Mouse (Mus musculus): ENCODE results near the gene Cfdp1. TPM values are rescaled to one million over a fixed set of nuclear protein-coding genes. Genes with fewer than 3 reads are reported as not detected.

The Cfdp1 gene
- polyA plus RNA-seq, 1 experiment from 2014 or later, result 177 TPM

- WGBS, result under 1% methylated on average over 38 of the region's 39 CpGs
- peaks cover 65% of the 10 kb centered on the region for H3K4me1 ChIP-seq (ENCODE audit: control insufficient read depth, insufficient read depth, low read length)
- no peaks in the 10 kb centered on the region for H3K9me3 ChIP-seq (ENCODE audit: control insufficient read depth, low read length)
- H3K4me2 ChIP-seq (ENCODE audit: low read depth, low read length), result peak overlapping the region; percentile 79
- no peaks in the 10 kb centered on the region for H3K27me3 ChIP-seq (ENCODE audit: control insufficient read depth, insufficient read depth, low read length)
- H3K4me3 ChIP-seq (ENCODE audit: low read depth, low read length), result peak overlapping the region; percentile 71
- no peaks in the 10 kb centered on the region for H3K36me3 ChIP-seq (ENCODE audit: control insufficient read depth, insufficient read depth, low read length)
- peak overlapping the region; percentile 70 for H3K27ac ChIP-seq (ENCODE audit: low read depth, low read length)
- peak overlapping the region; percentile 92 for H3K9ac ChIP-seq (replicated peaks; ENCODE audit: low read depth, low read length)
- ATAC-seq (ENCODE audit: low read depth), result peak; percentile 21; the same call in 1 of the 2 replicates
Observed at GRCm38 (mm10) chr8:111731231-111731977, 122.7 kb downstream of the Cfdp1 start.

GRCm38 (mm10) chr8:111729233-111730170 is 124.6 kb downstream of the Cfdp1 start:
- Histone ChIP-seq H3K9ac (replicated peaks; ENCODE audit: low read depth, low read length) (no peak overlapping the region; the same call in 1 of the 2 replicates), H3K4me1 (ENCODE audit: control insufficient read depth, insufficient read depth, low read length) (peaks cover 50% of the 10 kb centered on the region), H3K4me3 (ENCODE audit: low read depth, low read length) (no peak overlapping the region), H3K36me3 (ENCODE audit: control insufficient read depth, insufficient read depth, low read length) (no peaks in the 10 kb centered on the region), H3K27me3 (ENCODE audit: control insufficient read depth, insufficient read depth, low read length) (no peaks in the 10 kb centered on the region), H3K27ac (ENCODE audit: low read depth, low read length) (no peak overlapping the region), H3K4me2 (ENCODE audit: low read depth, low read length) (no peak overlapping the region), H3K9me3 (ENCODE audit: control insufficient read depth, low read length) (no peaks in the 10 kb centered on the region)
- 65% methylated on average over 7 of the region's 7 CpGs for WGBS
- ATAC-seq (ENCODE audit: low read depth), result no peak

DNA sequence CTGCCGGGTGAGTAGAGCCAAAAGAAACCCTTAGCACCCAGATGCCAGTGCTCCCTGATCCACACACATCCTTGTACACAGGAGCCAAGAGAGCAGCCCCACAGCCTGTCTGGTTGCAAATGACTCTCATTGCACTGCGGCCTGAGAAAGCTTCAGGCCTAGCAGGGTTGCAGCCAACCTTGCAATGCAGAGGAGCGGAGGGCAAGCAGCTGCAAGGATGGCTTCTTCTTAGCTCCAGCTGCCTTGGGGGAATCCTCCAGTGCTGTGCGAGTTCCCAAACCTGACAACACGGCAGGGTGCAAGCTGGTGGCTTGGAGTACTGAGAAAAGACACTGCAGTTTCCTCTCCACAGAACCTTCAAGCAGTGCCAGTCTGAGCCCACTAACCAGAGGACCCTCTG is 125.6 kb downstream of the Cfdp1 start:
- peaks cover 39% of the 10 kb centered on the region for H3K4me1 ChIP-seq (ENCODE audit: control insufficient read depth, insufficient read depth, low read length)
- no peak overlapping the region for H3K27ac ChIP-seq (ENCODE audit: low read depth, low read length)

GRCm38 (mm10) chr8:111727553-111727952 is 126.5 kb downstream of the Cfdp1 start:
- no peaks in the 10 kb centered on the region for H3K36me3 ChIP-seq (ENCODE audit: control insufficient read depth, insufficient read depth, low read length)
- H3K4me2 ChIP-seq (ENCODE audit: low read depth, low read length), result no peak overlapping the region
- peaks cover 31% of the 10 kb centered on the region for H3K4me1 ChIP-seq (ENCODE audit: control insufficient read depth, insufficient read depth, low read length)
- H3K27me3 ChIP-seq (ENCODE audit: control insufficient read depth, insufficient read depth, low read length), result no peaks in the 10 kb centered on the region
- no peak overlapping the region for H3K27ac ChIP-seq (ENCODE audit: low read depth, low read length)
- H3K4me3 ChIP-seq (ENCODE audit: low read depth, low read length), result no peak overlapping the region
- no peaks in the 10 kb centered on the region for H3K9me3 ChIP-seq (ENCODE audit: control insufficient read depth, low read length)
- no peak for ATAC-seq (ENCODE audit: low read depth)
- no peak overlapping the region for H3K9ac ChIP-seq (replicated peaks; ENCODE audit: low read depth, low read length)
- 65% methylated on average over 4 of the region's 4 CpGs for WGBS

More for the DNA sequence above, 125.6 kb downstream of the Cfdp1 start:
- no peak for ATAC-seq (ENCODE audit: low read depth)
- WGBS, result 73% methylated on average over 5 of the region's 5 CpGs
- no peaks in the 10 kb centered on the region for H3K27me3 ChIP-seq (ENCODE audit: control insufficient read depth, insufficient read depth, low read length)
- no peak overlapping the region for H3K4me3 ChIP-seq (ENCODE audit: low read depth, low read length)
- no peaks in the 10 kb centered on the region for H3K9me3 ChIP-seq (ENCODE audit: control insufficient read depth, low read length)
- no peaks in the 10 kb centered on the region for H3K36me3 ChIP-seq (ENCODE audit: control insufficient read depth, insufficient read depth, low read length)
- no peak overlapping the region for H3K4me2 ChIP-seq (ENCODE audit: low read depth, low read length)
- H3K9ac ChIP-seq (replicated peaks; ENCODE audit: low read depth, low read length), result no peak overlapping the region

- peak; percentile 66 for ATAC-seq (ENCODE audit: low read depth)
- 62% methylated on average over 7 of the region's 7 CpGs for WGBS
- Histone ChIP-seq H3K27me3 (ENCODE audit: control insufficient read depth, insufficient read depth, low read length) (no peaks in the 10 kb centered on the region), H3K4me3 (ENCODE audit: low read depth, low read length) (no peak overlapping the region), H3K9ac (replicated peaks; ENCODE audit: low read depth, low read length) (no peak overlapping the region), H3K4me2 (ENCODE audit: low read depth, low read length) (no peak overlapping the region), H3K36me3 (ENCODE audit: control insufficient read depth, insufficient read depth, low read length) (no peaks in the 10 kb centered on the region), H3K9me3 (ENCODE audit: control insufficient read depth, low read length) (no peaks in the 10 kb centered on the region), H3K27ac (ENCODE audit: low read depth, low read length) (no peak overlapping the region), H3K4me1 (ENCODE audit: control insufficient read depth, insufficient read depth, low read length) (peaks cover 26% of the 10 kb centered on the region)
Observed at GRCm38 (mm10) chr8:111726102-111726900, 127.8 kb downstream of the Cfdp1 start.

- H3K4me1 ChIP-seq (ENCODE audit: control insufficient read depth, insufficient read depth, low read length), result peaks cover 16% of the 10 kb centered on the region
- H3K27ac ChIP-seq (ENCODE audit: low read depth, low read length), result no peak overlapping the region
- H3K9me3 ChIP-seq (ENCODE audit: control insufficient read depth, low read length), result no peaks in the 10 kb centered on the region
- WGBS, result 93% methylated on average over 6 of the region's 6 CpGs
- H3K4me2 ChIP-seq (ENCODE audit: low read depth, low read length), result no peak overlapping the region
- no peak overlapping the region for H3K9ac ChIP-seq (replicated peaks; ENCODE audit: low read depth, low read length)
- H3K4me3 ChIP-seq (ENCODE audit: low read depth, low read length), result no peak overlapping the region
- peaks cover 9% of the 10 kb centered on the region for H3K36me3 ChIP-seq (ENCODE audit: control insufficient read depth, insufficient read depth, low read length)
- no peaks in the 10 kb centered on the region for H3K27me3 ChIP-seq (ENCODE audit: control insufficient read depth, insufficient read depth, low read length)
- ATAC-seq (ENCODE audit: low read depth), result no peak
Observed at GRCm38 (mm10) chr8:111725341-111725740, 128.8 kb downstream of the Cfdp1 start.

DNA sequence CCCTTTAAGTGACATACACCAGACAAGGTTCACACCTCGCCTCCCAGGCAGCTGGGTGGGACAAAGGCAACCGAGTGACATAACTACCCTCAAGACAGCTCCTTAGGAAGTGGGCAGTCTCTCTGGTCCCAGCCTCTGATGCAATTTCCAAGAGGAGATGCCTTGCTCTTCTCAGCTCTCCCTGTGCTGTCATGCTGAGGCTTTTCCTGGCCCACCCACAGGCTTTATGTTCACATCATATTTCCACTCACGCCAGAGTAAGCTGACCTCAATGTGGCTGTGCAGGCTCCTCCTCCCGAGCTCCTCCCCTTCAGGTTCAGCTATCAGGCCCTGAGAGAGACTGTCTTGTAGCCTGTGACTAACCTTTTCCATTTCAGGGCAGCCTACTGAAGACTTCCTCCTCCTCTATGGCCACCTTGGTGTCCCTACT is 134.0 kb downstream of the Cfdp1 start:
- ATAC-seq (ENCODE audit: low read depth), result no peak
- Histone ChIP-seq H3K9me3 (ENCODE audit: control insufficient read depth, low read length) (no peaks in the 10 kb centered on the region), H3K36me3 (ENCODE audit: control insufficient read depth, insufficient read depth, low read length) (peaks cover 18% of the 10 kb centered on the region), H3K4me1 (ENCODE audit: control insufficient read depth, insufficient read depth, low read length) (peaks cover 30% of the 10 kb centered on the region), H3K27ac (ENCODE audit: low read depth, low read length) (0 out of 2 replicates have a peak overlapping the region, but pooled peaks have one; percentile 22), H3K4me2 (ENCODE audit: low read depth, low read length) (no peak overlapping the region), H3K4me3 (ENCODE audit: low read depth, low read length) (no peak overlapping the region), H3K9ac (replicated peaks; ENCODE audit: low read depth, low read length) (no peak overlapping the region), H3K27me3 (ENCODE audit: control insufficient read depth, insufficient read depth, low read length) (no peaks in the 10 kb centered on the region)
- WGBS, result 69% methylated on average over 4 of the region's 4 CpGs

GRCm38 (mm10) chr8:111718937-111719336 is 135.2 kb downstream of the Cfdp1 start:
- Histone ChIP-seq H3K9ac (replicated peaks; ENCODE audit: low read depth, low read length) (no peak overlapping the region), H3K4me1 (ENCODE audit: control insufficient read depth, insufficient read depth, low read length) (peaks cover 30% of the 10 kb centered on the region), H3K27ac (ENCODE audit: low read depth, low read length) (peak overlapping the region; percentile 97; the same call in 1 of the 2 replicates)

More at GRCm38 (mm10) chr8:111718937-111719336, 135.2 kb downstream of the Cfdp1 start:
- H3K4me2 ChIP-seq (ENCODE audit: low read depth, low read length), result no peak overlapping the region
- H3K9me3 ChIP-seq (ENCODE audit: control insufficient read depth, low read length), result no peaks in the 10 kb centered on the region
- no peaks in the 10 kb centered on the region for H3K27me3 ChIP-seq (ENCODE audit: control insufficient read depth, insufficient read depth, low read length)
- no peak for ATAC-seq (ENCODE audit: low read depth)
- H3K36me3 ChIP-seq (ENCODE audit: control insufficient read depth, insufficient read depth, low read length), result peaks cover 20% of the 10 kb centered on the region
- WGBS, result 46% methylated on average over 5 of the region's 5 CpGs
- no peak overlapping the region for H3K4me3 ChIP-seq (ENCODE audit: low read depth, low read length)

All from neural tube, embryonic 14.5 days (tissue).